In the genomic region with DNA sequence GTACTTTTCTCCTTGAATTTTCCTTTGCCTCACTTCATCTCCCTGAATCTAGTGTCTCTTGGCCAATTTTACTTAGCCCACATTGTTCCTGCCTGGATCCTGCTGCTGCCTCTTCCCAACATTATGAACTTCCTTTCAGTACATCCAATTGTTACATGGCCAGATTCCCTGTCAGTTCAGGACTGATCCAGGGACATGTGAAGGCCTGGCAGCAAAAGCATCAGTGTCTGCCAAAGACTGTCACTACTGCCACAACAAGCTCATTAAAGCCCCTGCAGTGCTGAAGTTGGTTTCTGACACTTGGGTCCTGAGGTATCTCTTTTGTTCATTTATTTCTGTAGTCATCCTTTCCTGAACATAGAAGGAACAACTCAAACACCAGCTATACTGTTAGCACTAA, we compare ENCODE assay signal across 22 mouse cellular contexts.
A peak's percentile ranks its signal among the peaks of the same experiment; 100 is the strongest.
DNase-seq lines count a peak whose midpoint lies in the region; ATAC-seq and TF ChIP-seq lines count a peak whose summit lies in the region.
"Had no signal": no experiment of that assay in that cellular context is flagged by ENCODE, and none has a peak within 500 bp of the region (broad histone marks: within the 10 kb centered on the region; RNA-seq: fewer than 3 reads in every experiment).

No protein-coding gene starts in this region.

- H3K4me1 ChIP-seq in hindbrain, embryonic 16.5 days (ENCODE audit: control insufficient read depth, insufficient read depth, low read depth, low read length): no peaks in the 10 kb centered on the region
- no peaks in the 10 kb centered on the region for H3K4me1 ChIP-seq in hindbrain, embryonic 13.5 days (replicated peaks)
- H3K4me1 ChIP-seq in midbrain, postnatal 0 days (ENCODE audit: insufficient read depth, low read length): no peaks in the 10 kb centered on the region
- no peaks in the 10 kb centered on the region for H3K4me1 ChIP-seq in midbrain, embryonic 16.5 days (ENCODE audit: control insufficient read depth, insufficient read depth, low read length)
- H3K4me1 ChIP-seq: embryonic facial prominence, embryonic 10.5 days; heart, embryonic 13.5 days; limb, embryonic 13.5 days; liver, embryonic 13.5 days; neural tube, embryonic 12.5 days had no signal

- no peak overlapping the region for H3K27ac ChIP-seq in hindbrain, embryonic 16.5 days (ENCODE audit: low read depth, low read length)
- H3K27ac ChIP-seq in hindbrain, embryonic 13.5 days: no peak overlapping the region
- no peak overlapping the region for H3K27ac ChIP-seq in midbrain, postnatal 0 days (ENCODE audit: low read depth, low read length)
- H3K27ac ChIP-seq in midbrain, embryonic 16.5 days (ENCODE audit: low read length): no peak overlapping the region
- H3K27ac ChIP-seq: embryonic facial prominence, embryonic 10.5 days; heart, embryonic 13.5 days; limb, embryonic 13.5 days; liver, embryonic 13.5 days; neural tube, embryonic 12.5 days had no signal

- H3K4me3 ChIP-seq in hindbrain, embryonic 16.5 days (ENCODE audit: low read length): no peak overlapping the region
- H3K4me3 ChIP-seq in hindbrain, embryonic 13.5 days: no peak overlapping the region
- no peak overlapping the region for H3K4me3 ChIP-seq in midbrain, postnatal 0 days (ENCODE audit: low read depth, low read length)
- no peak overlapping the region for H3K4me3 ChIP-seq in midbrain, embryonic 16.5 days (ENCODE audit: low read depth, low read length)
- H3K4me3 ChIP-seq: embryonic facial prominence, embryonic 10.5 days; heart, embryonic 13.5 days; limb, embryonic 13.5 days; liver, embryonic 13.5 days; neural tube, embryonic 12.5 days had no signal

- no peaks in the 10 kb centered on the region for H3K9me3 ChIP-seq in hindbrain, embryonic 16.5 days (ENCODE audit: control insufficient read depth, low read length)
- H3K9me3 ChIP-seq in hindbrain, embryonic 13.5 days: no peaks in the 10 kb centered on the region
- no peaks in the 10 kb centered on the region for H3K9me3 ChIP-seq in midbrain, postnatal 0 days (ENCODE audit: low read length)
- H3K9me3 ChIP-seq in midbrain, embryonic 16.5 days (replicated peaks; ENCODE audit: control insufficient read depth, low read length, poor library complexity, severe bottlenecking): no peaks in the 10 kb centered on the region
- H3K9me3 ChIP-seq: embryonic facial prominence, embryonic 10.5 days; heart, embryonic 13.5 days; limb, embryonic 13.5 days; liver, embryonic 13.5 days; neural tube, embryonic 12.5 days had no signal

- H3K4me2 ChIP-seq in hindbrain, embryonic 16.5 days (ENCODE audit: low read length): no peak overlapping the region
- no peak overlapping the region for H3K4me2 ChIP-seq in hindbrain, embryonic 13.5 days
- no peak overlapping the region for H3K4me2 ChIP-seq in midbrain, postnatal 0 days (ENCODE audit: low read depth, low read length, poor library complexity, severe bottlenecking)
- H3K4me2 ChIP-seq in midbrain, embryonic 16.5 days (ENCODE audit: low read length): no peak overlapping the region
- H3K4me2 ChIP-seq: heart, embryonic 13.5 days; limb, embryonic 13.5 days; liver, embryonic 13.5 days; lung, embryonic 14.5 days; neural tube, embryonic 12.5 days had no signal

- H3K9ac ChIP-seq in hindbrain, embryonic 16.5 days (ENCODE audit: low read depth, low read length): no peak overlapping the region
- H3K9ac ChIP-seq in hindbrain, embryonic 13.5 days: no peak overlapping the region
- H3K9ac ChIP-seq in midbrain, postnatal 0 days (replicated peaks; ENCODE audit: low read length, poor library complexity, severe bottlenecking): no peak overlapping the region
- no peak overlapping the region for H3K9ac ChIP-seq in midbrain, embryonic 16.5 days (ENCODE audit: low read depth, low read length)
- H3K9ac ChIP-seq: heart, embryonic 13.5 days; limb, embryonic 13.5 days; liver, embryonic 13.5 days; lung, embryonic 14.5 days; neural tube, embryonic 12.5 days had no signal

- peak; percentile 79 for ATAC-seq in hindbrain, embryonic 16.5 days
- no peak for ATAC-seq in hindbrain, embryonic 13.5 days (ENCODE audit: low FRiP score)
- no peak for ATAC-seq in midbrain, postnatal 0 days (ENCODE audit: low FRiP score)
- ATAC-seq in midbrain, embryonic 16.5 days: no peak

- H3K27me3 ChIP-seq in hindbrain, embryonic 16.5 days (replicated peaks; ENCODE audit: control insufficient read depth, insufficient read depth, low read length): no peaks in the 10 kb centered on the region
- no peaks in the 10 kb centered on the region for H3K27me3 ChIP-seq in hindbrain, embryonic 13.5 days
- no peaks in the 10 kb centered on the region for H3K27me3 ChIP-seq in midbrain, postnatal 0 days (ENCODE audit: insufficient read depth, low read length)
- no peaks in the 10 kb centered on the region for H3K27me3 ChIP-seq in midbrain, embryonic 16.5 days (ENCODE audit: control insufficient read depth, insufficient read depth, low read depth, low read length)
- H3K27me3 ChIP-seq: heart, embryonic 13.5 days; limb, embryonic 13.5 days; liver, embryonic 13.5 days; neural tube, embryonic 12.5 days had no signal

- DNase-seq in cerebellum, postnatal 10 days: peak; percentile 79 to 86
- DNase-seq in cerebellum, adult 11 months: no peak
- peak; percentile 70 for DNase-seq in midbrain, postnatal 0 days (ENCODE audit: low spot score)
- no peak for DNase-seq in right cerebral cortex, postnatal 4 days
- DNase-seq in urinary bladder, postnatal 36 days (ENCODE audit: low spot score in 2 of 2): no peak
- DNase-seq: adrenal gland, adult 8-10 months; cerebellum, adult 18-20 months; gastrocnemius, postnatal 10 days; heart, adult 11 months; kidney, adult 9 months; kidney, postnatal 36 days; liver, embryonic 13.5 days; lung, embryonic 14.5 days; lung, postnatal 36 days; right cerebral cortex, adult 18-20 months had no signal

- H3K36me3 ChIP-seq in hindbrain, embryonic 16.5 days (ENCODE audit: control insufficient read depth, insufficient read depth, low read length): no peaks in the 10 kb centered on the region
- no peaks in the 10 kb centered on the region for H3K36me3 ChIP-seq in hindbrain, embryonic 13.5 days
- no peaks in the 10 kb centered on the region for H3K36me3 ChIP-seq in midbrain, postnatal 0 days (ENCODE audit: insufficient read depth, low read length)
- no peaks in the 10 kb centered on the region for H3K36me3 ChIP-seq in midbrain, embryonic 16.5 days (ENCODE audit: control insufficient read depth, insufficient read depth, low read length)
- H3K36me3 ChIP-seq: embryonic facial prominence, embryonic 10.5 days; heart, embryonic 13.5 days; limb, embryonic 13.5 days; liver, embryonic 13.5 days; neural tube, embryonic 12.5 days had no signal

- no peak for TF ChIP-seq CTCF in midbrain, postnatal 0 days (IDR thresholded peaks at IDR 0.05)

Comparison
In these comparisons a context has a peak if more than half of its experiments do, and no peak if none do; other contexts are left out.
1. DNase-seq: peak in cerebellum, postnatal 10 days (2 of 2) and midbrain, postnatal 0 days (single experiment); none in cerebellum, adult 11 months (single experiment), right cerebral cortex, postnatal 4 days (single experiment) and urinary bladder, postnatal 36 days (0 of 2).